Mouse (Mus musculus) kidney, adult 2 months (tissue): ENCODE data around the gene Prrc2a.

Experiments used
- CTCF ChIP-seq: fragments of 200-500 bp; conservative IDR thresholded peaks from 2 replicates; pipeline ENCODE4 v1.5.1; 2011; ENCODE audit warnings: low read depth, mild to moderate bottlenecking, control low read depth, low read length, moderate library complexity, mixed read lengths; ENCODE audit not compliant: insufficient read depth, insufficient read length
- POLR2A ChIP-seq: fragments of 200-500 bp; IDR thresholded peaks from one replicate; pipeline ENCODE4 v1.6.1; 2011; ENCODE audit warnings: low read depth, low read length, control low read depth

DNA sequence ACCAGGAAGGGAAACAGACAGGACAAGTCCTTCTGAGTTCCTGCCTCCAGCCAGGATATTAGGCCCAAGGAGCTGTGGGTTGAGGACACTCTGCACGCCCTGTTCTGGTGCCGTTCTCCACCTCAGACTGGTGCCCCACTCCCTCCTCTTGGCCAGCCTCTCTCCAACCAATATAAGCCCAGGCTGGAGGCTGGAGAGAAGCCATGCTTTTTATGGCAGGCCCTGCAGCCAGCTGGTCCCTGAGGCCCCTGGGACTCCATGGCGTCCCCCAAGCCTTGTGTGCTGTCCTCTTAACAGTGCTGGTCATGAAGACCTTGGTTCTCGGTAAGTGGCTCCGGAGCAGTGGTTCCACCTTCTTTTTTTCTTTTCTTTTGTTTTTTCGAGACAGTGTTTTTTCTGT, 56.6 kb downstream of the Prrc2a start, which contains the start of gene Ly6g5c:
- TF ChIP-seq CTCF (no peak), POLR2A (no peak)
